Mouse (Mus musculus): ENCODE results near the gene Fbxw11. TPM values are rescaled to one million over a fixed set of nuclear protein-coding genes. Genes with fewer than 3 reads are reported as not detected.

Fbxw11 gene
- polyA plus RNA-seq (2014; fragmentation: Illumina TruSeq; extraction: RNeasy Lipid Tissue Mini Kit (QIAGEN cat#74804)) = 115 TPM

DNA sequence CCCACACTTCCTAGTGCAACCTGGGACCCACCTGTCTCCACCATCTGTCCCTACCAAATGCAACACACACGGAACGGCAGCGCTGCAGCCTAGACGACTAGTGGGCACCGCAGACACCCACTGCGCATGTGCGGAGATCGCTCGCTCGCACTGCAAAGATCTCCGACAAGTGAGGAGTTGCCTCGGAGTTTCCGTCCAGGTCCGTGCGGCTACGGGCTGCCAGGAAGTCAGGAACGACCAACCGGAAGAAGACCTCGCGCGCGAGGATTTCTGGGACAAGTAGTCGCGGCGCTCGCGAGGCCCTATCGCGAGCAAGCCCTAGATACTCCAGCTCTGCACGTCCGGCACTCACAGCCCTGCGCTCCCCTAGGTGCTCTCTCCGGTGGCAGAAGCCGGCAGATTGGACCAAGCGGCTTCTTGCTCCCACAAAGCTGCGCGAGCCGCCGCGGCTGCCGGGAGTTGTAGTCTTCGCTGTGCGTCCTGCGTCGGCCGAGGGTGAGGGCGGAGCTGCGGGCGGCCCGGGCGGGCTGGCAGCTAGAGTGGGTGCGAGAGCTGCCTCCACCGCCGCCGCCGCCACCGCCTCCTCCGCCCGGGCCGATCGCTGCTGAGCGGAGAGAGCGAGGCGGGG is at the start of gene Fbxw11:
Gene Fbxw11, plus strand, starts transcription at position 476 of the 628 bp plus-strand sequence.

Other genes with a start within 250 kb of the Fbxw11 start
- gene Ubtd2, start 187.4 kb upstream of the Fbxw11 start, polyA plus RNA-seq (2014; fragmentation: Illumina TruSeq; extraction: RNeasy Lipid Tissue Mini Kit (QIAGEN cat#74804)) = 7.6 TPM
- 0.71 TPM for gene Efcab9, start 110.6 kb upstream of the Fbxw11 start, polyA plus RNA-seq (2014; fragmentation: Illumina TruSeq; extraction: RNeasy Lipid Tissue Mini Kit (QIAGEN cat#74804))
- 1.9 TPM for gene Stk10, start 109.4 kb upstream of the Fbxw11 start, polyA plus RNA-seq (2014; fragmentation: Illumina TruSeq; extraction: RNeasy Lipid Tissue Mini Kit (QIAGEN cat#74804))
- gene Smim23, start 181.9 kb downstream of the Fbxw11 start, polyA plus RNA-seq (2014; fragmentation: Illumina TruSeq; extraction: RNeasy Lipid Tissue Mini Kit (QIAGEN cat#74804)) = not detected